Mouse (Mus musculus) liver, adult 2 months (tissue): ENCODE data around the gene Tm4sf20.

Source experiments
- CTCF ChIP-seq: fragments of 200-500 bp; IDR thresholded peaks from 2 replicates; pipeline ENCODE4 v1.5.1; 2011; ENCODE audit warnings: low read depth, low read length, control low read depth
- POLR2A ChIP-seq: fragments of 200-500 bp; IDR thresholded peaks from 2 replicates; pipeline ENCODE4 v1.6.1; 2011; ENCODE audit warnings: low read length, control low read depth; ENCODE audit not compliant: insufficient read depth; ENCODE audit errors: extremely low read depth

- TF ChIP-seq POLR2A (no peak), CTCF (no peak)
Measured at GRCm38 (mm10) chr1:82801105-82801783, 33.0 kb upstream of the Tm4sf20 start.
